ENCODE assay signal across 8 mouse cellular contexts in the genomic region with DNA sequence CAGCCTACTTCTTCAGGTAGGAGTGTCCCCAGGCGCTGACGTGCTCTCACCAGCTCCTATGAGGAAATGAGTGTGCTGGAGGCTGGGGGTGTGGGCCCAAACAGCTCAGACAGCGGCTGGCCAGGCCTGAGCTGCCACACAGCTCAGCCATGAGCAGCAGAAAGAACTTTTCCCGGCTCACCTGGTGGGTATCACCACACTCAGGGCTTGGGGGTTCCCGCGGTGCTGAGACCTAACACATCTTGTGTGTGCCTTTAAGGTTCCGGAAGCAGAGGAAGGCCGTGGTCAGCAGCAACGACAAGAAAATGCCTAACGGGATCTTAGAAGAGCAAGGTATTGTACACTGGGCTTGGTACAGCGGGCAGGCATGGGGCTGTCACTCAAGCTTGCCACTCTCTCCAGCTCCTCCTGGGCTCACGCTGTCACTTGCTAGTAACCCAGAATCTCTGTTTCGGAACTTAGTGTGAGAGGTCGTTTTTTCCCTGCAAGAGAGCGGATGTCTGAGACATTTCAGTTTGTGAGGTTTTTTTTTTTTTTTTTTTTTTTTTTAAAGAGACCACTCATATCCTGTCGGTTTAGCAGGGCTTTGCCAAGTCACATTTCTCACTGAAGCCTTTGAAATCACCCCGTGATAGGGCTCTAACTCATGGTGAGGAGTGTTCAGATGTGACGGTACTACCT.
A peak's percentile ranks its signal among the peaks of the same experiment; 100 is the strongest.
DNase-seq lines count a peak whose midpoint lies in the region; ATAC-seq lines count a peak whose summit lies in the region.

No protein-coding gene starts in this region.

- peaks cover 12% of the 10 kb centered on the region; the same call in 1 of the 2 replicates for H3K4me1 ChIP-seq in embryonic facial prominence, embryonic 15.5 days
- H3K4me1 ChIP-seq in limb, embryonic 13.5 days, result peaks cover 18% of the 10 kb centered on the region
- no peaks in the 10 kb centered on the region for H3K4me1 ChIP-seq in forebrain, embryonic 14.5 days (ENCODE audit: control insufficient read depth, insufficient read depth, low read length)

- DNase-seq in heart, adult 11 months, result peak; percentile 97
- DNase-seq in heart, postnatal 4 days, result no peak
- DNase-seq in naive thymus-derived CD4-positive, alpha-beta T cell, adult 2 months (ENCODE audit: low read depth), result peak; percentile 79
- no peak for DNase-seq in right cerebral cortex, postnatal 25 days
- no peak for DNase-seq in forebrain, embryonic 14.5 days (ENCODE audit: low spot score)
- no peak for DNase-seq in layer of hippocampus, adult 9-10 months (ENCODE audit: low spot score)

- 0 out of 2 replicates have a peak, but pooled peaks cover 5% of the 10 kb centered on the region for H3K9me3 ChIP-seq in embryonic facial prominence, embryonic 15.5 days (replicated peaks)
- 0 out of 2 replicates have a peak, but pooled peaks cover 6% of the 10 kb centered on the region for H3K9me3 ChIP-seq in limb, embryonic 13.5 days
- no peaks in the 10 kb centered on the region for H3K9me3 ChIP-seq in forebrain, embryonic 14.5 days (replicated peaks; ENCODE audit: control insufficient read depth, low read length)

- H3K4me2 ChIP-seq in embryonic facial prominence, embryonic 15.5 days (replicated peaks), result peak overlapping the region; percentile 28
- H3K4me2 ChIP-seq in limb, embryonic 13.5 days (replicated peaks), result peak overlapping the region; percentile 42
- H3K4me2 ChIP-seq in forebrain, embryonic 14.5 days (ENCODE audit: low read length), result no peak overlapping the region

- WGBS in embryonic facial prominence, embryonic 15.5 days, result 46% methylated on average over 18 of the region's 18 CpGs
- WGBS in limb, embryonic 13.5 days, result 40% methylated on average over 18 of the region's 18 CpGs
- 67% methylated on average over 18 of the region's 18 CpGs for WGBS in forebrain, embryonic 14.5 days

- peak overlapping the region; percentile 19 for H3K4me3 ChIP-seq in embryonic facial prominence, embryonic 15.5 days (replicated peaks)
- peak overlapping the region; percentile 19 for H3K4me3 ChIP-seq in limb, embryonic 13.5 days
- no peak overlapping the region for H3K4me3 ChIP-seq in forebrain, embryonic 14.5 days (ENCODE audit: low read depth, low read length)

- peak overlapping the region; percentile 51; the same call in 1 of the 2 replicates for H3K27ac ChIP-seq in embryonic facial prominence, embryonic 15.5 days (replicated peaks)
- H3K27ac ChIP-seq in limb, embryonic 13.5 days, result peak overlapping the region; percentile 10; the same call in 1 of the 2 replicates
- no peak overlapping the region for H3K27ac ChIP-seq in forebrain, embryonic 14.5 days (ENCODE audit: low read depth, low read length)

- H3K27me3 ChIP-seq in embryonic facial prominence, embryonic 15.5 days, result no peaks in the 10 kb centered on the region
- no peaks in the 10 kb centered on the region for H3K27me3 ChIP-seq in limb, embryonic 13.5 days
- no peaks in the 10 kb centered on the region; the same call in 1 of the 2 replicates for H3K27me3 ChIP-seq in forebrain, embryonic 14.5 days (replicated peaks; ENCODE audit: control insufficient read depth, insufficient read depth, low read length)

- no peak overlapping the region for H3K9ac ChIP-seq in embryonic facial prominence, embryonic 15.5 days
- no peak overlapping the region for H3K9ac ChIP-seq in limb, embryonic 13.5 days
- no peak overlapping the region for H3K9ac ChIP-seq in forebrain, embryonic 14.5 days (ENCODE audit: low read length)

- H3K36me3 ChIP-seq in embryonic facial prominence, embryonic 15.5 days, result no peaks in the 10 kb centered on the region
- no peaks in the 10 kb centered on the region for H3K36me3 ChIP-seq in limb, embryonic 13.5 days
- H3K36me3 ChIP-seq in forebrain, embryonic 14.5 days (ENCODE audit: control insufficient read depth, insufficient read depth, low read length), result no peaks in the 10 kb centered on the region

- no peak for ATAC-seq in embryonic facial prominence, embryonic 15.5 days (ENCODE audit: insufficient number of reproducible peaks, low FRiP score, low TSS enrichment, low read depth)
- ATAC-seq in limb, embryonic 13.5 days (ENCODE audit: low FRiP score, low read depth), result no peak
- ATAC-seq in forebrain, embryonic 14.5 days, result no peak

Comparison
In these comparisons a context has a peak if more than half of its experiments do, and no peak if none do; other contexts are left out.
1. DNase-seq: peak in heart, adult 11 months (single experiment) and naive thymus-derived CD4-positive, alpha-beta T cell, adult 2 months (single experiment); none in heart, postnatal 4 days (single experiment), right cerebral cortex, postnatal 25 days (single experiment), forebrain, embryonic 14.5 days (single experiment) and layer of hippocampus, adult 9-10 months (single experiment).